In genomic region chr9:108691846-108692225, GRCm38 (mm10) we compare ENCODE assay signal across 7 mouse cellular contexts. TPM values are rescaled to one million over a fixed set of nuclear protein-coding genes. Genes with fewer than 3 reads are reported as not detected.
DNase-seq lines count a peak whose midpoint lies in the region; ATAC-seq and TF ChIP-seq lines count a peak whose summit lies in the region.

No protein-coding gene starts in this region.

- H3K9me3 ChIP-seq in embryonic facial prominence, embryonic 11.5 days (replicated peaks; ENCODE audit: control insufficient read depth, low read length): no peaks in the 10 kb centered on the region
- H3K9me3 ChIP-seq in limb, embryonic 11.5 days (ENCODE audit: control insufficient read depth, low read length): no peaks in the 10 kb centered on the region
- H3K9me3 ChIP-seq in midbrain, embryonic 13.5 days: no peaks in the 10 kb centered on the region

- H3K4me3 ChIP-seq in embryonic facial prominence, embryonic 11.5 days (ENCODE audit: low read depth, low read length): peak overlapping the region; percentile 78
- peak overlapping the region; percentile 69 for H3K4me3 ChIP-seq in limb, embryonic 11.5 days (ENCODE audit: low read depth, low read length)
- peak overlapping the region; percentile 89 for H3K4me3 ChIP-seq in midbrain, embryonic 13.5 days (replicated peaks)
- peak overlapping the region; percentile 88 for H3K4me3 ChIP-seq in small intestine, adult 2 months (ENCODE audit: low read depth, low read length)

- peak; percentile 95 for DNase-seq in adrenal gland, postnatal 14 days
- peak; percentile 90 for DNase-seq in embryonic facial prominence, embryonic 11.5 days (ENCODE audit: low spot score)
- peak; percentile 99 for DNase-seq in heart, adult 11 months
- peak; percentile 90 for DNase-seq in kidney, adult 18-20 months
- peak; percentile 88 for DNase-seq in limb, embryonic 11.5 days (ENCODE audit: low spot score)

- no peak for TF ChIP-seq CTCF in small intestine, adult 2 months (IDR thresholded peaks at IDR 0.05; ENCODE audit: extremely low read depth, insufficient read length, insufficient replicate concordance, low read depth, low read length)

- no peaks in the 10 kb centered on the region for H3K36me3 ChIP-seq in embryonic facial prominence, embryonic 11.5 days (replicated peaks; ENCODE audit: control insufficient read depth, insufficient read depth, low read depth, low read length)
- no peaks in the 10 kb centered on the region for H3K36me3 ChIP-seq in limb, embryonic 11.5 days (ENCODE audit: control insufficient read depth, insufficient read depth, low read length)
- no peaks in the 10 kb centered on the region for H3K36me3 ChIP-seq in midbrain, embryonic 13.5 days
- no peaks in the 10 kb centered on the region for H3K36me3 ChIP-seq in small intestine, adult 2 months (ENCODE audit: control insufficient read depth, insufficient read depth, low read length)

- no peaks in the 10 kb centered on the region for H3K27me3 ChIP-seq in embryonic facial prominence, embryonic 11.5 days (ENCODE audit: control insufficient read depth, insufficient read depth, low read length)
- no peaks in the 10 kb centered on the region for H3K27me3 ChIP-seq in limb, embryonic 11.5 days (ENCODE audit: control insufficient read depth, insufficient read depth, low read length)
- H3K27me3 ChIP-seq in midbrain, embryonic 13.5 days: peaks cover 6% of the 10 kb centered on the region; the same call in 1 of the 2 replicates
- H3K27me3 ChIP-seq in small intestine, adult 2 months (ENCODE audit: control insufficient read depth, insufficient read depth, low read length): no peaks in the 10 kb centered on the region

- WGBS in embryonic facial prominence, embryonic 11.5 days: 0% methylated on average over 35 of the region's 42 CpGs
- WGBS in limb, embryonic 11.5 days: under 1% methylated on average over 42 of the region's 42 CpGs
- WGBS in midbrain, embryonic 13.5 days: under 1% methylated on average over 35 of the region's 42 CpGs
- WGBS in small intestine, adult 2 months: under 1% methylated on average over 42 of the region's 42 CpGs

- peak; percentile 79 for ATAC-seq in embryonic facial prominence, embryonic 11.5 days (replicated peaks; ENCODE audit: insufficient number of reproducible peaks, low FRiP score, low TSS enrichment, low read depth)
- peak; percentile 79 for ATAC-seq in limb, embryonic 11.5 days (ENCODE audit: insufficient number of reproducible peaks, low FRiP score, low TSS enrichment, low read depth)
- ATAC-seq in midbrain, embryonic 13.5 days: peak; percentile 89

- H3K4me2 ChIP-seq in embryonic facial prominence, embryonic 11.5 days (ENCODE audit: low read depth, low read length): peak overlapping the region; percentile 96
- peak overlapping the region; percentile 91 for H3K4me2 ChIP-seq in limb, embryonic 11.5 days (ENCODE audit: low read depth, severe bottlenecking)
- H3K4me2 ChIP-seq in midbrain, embryonic 13.5 days (replicated peaks): peak overlapping the region; percentile 85

- TF ChIP-seq POLR2A in small intestine, adult 2 months (IDR thresholded peaks at IDR 0.05; ENCODE audit: low read depth, low read length): peak; percentile 88

- peaks cover 3% of the 10 kb centered on the region; the same call in 1 of the 2 replicates for H3K4me1 ChIP-seq in embryonic facial prominence, embryonic 11.5 days (ENCODE audit: control insufficient read depth, insufficient read depth, low read length)
- peaks cover 8% of the 10 kb centered on the region; the same call in 1 of the 2 replicates for H3K4me1 ChIP-seq in limb, embryonic 11.5 days (ENCODE audit: control insufficient read depth, insufficient read depth, low read length)
- H3K4me1 ChIP-seq in midbrain, embryonic 13.5 days (replicated peaks): peaks cover 66% of the 10 kb centered on the region
- peaks cover 36% of the 10 kb centered on the region for H3K4me1 ChIP-seq in small intestine, adult 2 months (ENCODE audit: control insufficient read depth, insufficient read depth, insufficient read length, low read length)

- H3K27ac ChIP-seq in embryonic facial prominence, embryonic 11.5 days (replicated peaks; ENCODE audit: low read depth, low read length): no peak overlapping the region
- 0 out of 2 replicates have a peak overlapping the region, but pooled peaks have one; percentile 8 for H3K27ac ChIP-seq in limb, embryonic 11.5 days (replicated peaks; ENCODE audit: low read depth, low read length)
- H3K27ac ChIP-seq in midbrain, embryonic 13.5 days: peak overlapping the region; percentile 83
- peak overlapping the region; percentile 86 for H3K27ac ChIP-seq in small intestine, adult 2 months (ENCODE audit: insufficient read depth, low read depth, low read length)

- peak overlapping the region; percentile 82 for H3K9ac ChIP-seq in embryonic facial prominence, embryonic 11.5 days (replicated peaks; ENCODE audit: low read length)
- peak overlapping the region; percentile 74 for H3K9ac ChIP-seq in limb, embryonic 11.5 days (ENCODE audit: low read length)
- H3K9ac ChIP-seq in midbrain, embryonic 13.5 days (replicated peaks): peak overlapping the region; percentile 91

RNA-seq across cellular contexts. Expression of gene Prkar2a, which starts 2.7 kb away (rescaled TPM):
- 36.3 and 37.4 TPM in 2 replicates for total RNA-seq in adrenal gland, postnatal 14 days (2021)
- polyA plus RNA-seq in embryonic facial prominence, embryonic 11.5 days (2014; fragmentation: Nextera tagmentation; extraction: Ambion mirVana): 36.2 and 37.9 TPM in 2 replicates
- polyA plus RNA-seq in limb, embryonic 11.5 days (2014; fragmentation: Nextera tagmentation; extraction: Ambion mirVana): 32.5 and 35.2 TPM in 2 replicates
- polyA plus RNA-seq in midbrain, embryonic 13.5 days (2015; fragmentation: Nextera tagmentation; extraction: Ambion mirVana): 49.3 and 54.0 TPM in 2 replicates
- polyA plus RNA-seq in small intestine, adult 2 months (2012; rRNA removed): 17.6 and 31.5 TPM in 2 replicates

RNA-seq across cellular contexts. Expression of gene Slc25a20, which starts 29.9 kb away (rescaled TPM):
- total RNA-seq in adrenal gland, postnatal 14 days (2021): 334 and 350 TPM in 2 replicates
- polyA plus RNA-seq in embryonic facial prominence, embryonic 11.5 days (2014; fragmentation: Nextera tagmentation; extraction: Ambion mirVana): 30.8 and 34.5 TPM in 2 replicates
- polyA plus RNA-seq in limb, embryonic 11.5 days (2014; fragmentation: Nextera tagmentation; extraction: Ambion mirVana): 23.2 and 31.4 TPM in 2 replicates
- 39.5 and 40.5 TPM in 2 replicates for polyA plus RNA-seq in midbrain, embryonic 13.5 days (2015; fragmentation: Nextera tagmentation; extraction: Ambion mirVana)
- polyA plus RNA-seq in small intestine, adult 2 months (2012; rRNA removed): 19.7 and 26.0 TPM in 2 replicates

RNA-seq across cellular contexts. Expression of gene Arih2, which starts 42.6 kb away (rescaled TPM):
- total RNA-seq in adrenal gland, postnatal 14 days (2021): 59.7 and 61.3 TPM in 2 replicates
- 44.1 and 48.4 TPM in 2 replicates for polyA plus RNA-seq in embryonic facial prominence, embryonic 11.5 days (2014; fragmentation: Nextera tagmentation; extraction: Ambion mirVana)
- 45.0 and 49.8 TPM in 2 replicates for polyA plus RNA-seq in limb, embryonic 11.5 days (2014; fragmentation: Nextera tagmentation; extraction: Ambion mirVana)
- 53.6 and 54.0 TPM in 2 replicates for polyA plus RNA-seq in midbrain, embryonic 13.5 days (2015; fragmentation: Nextera tagmentation; extraction: Ambion mirVana)
- polyA plus RNA-seq in small intestine, adult 2 months (2012; rRNA removed): 13.1 and 22.4 TPM in 2 replicates
